Mouse (Mus musculus) myocyte (in vitro differentiated cells): ENCODE results near the gene Aldh1b1. TPM values are rescaled to one million over a fixed set of nuclear protein-coding genes. Genes with fewer than 3 reads are reported as not detected.

Source experiments
- H3K27me3 ChIP-seq: one replicate; pipeline ENCODE4 v1.6.1; 2011; ENCODE audit not compliant: control insufficient read depth, insufficient read depth, insufficient read length
- H3K36me3 ChIP-seq: one replicate; pipeline ENCODE4 v1.6.1; 2011; ENCODE audit not compliant: control insufficient read depth, insufficient read depth
- H3K4me2 ChIP-seq: one replicate; pipeline ENCODE4 v1.6.1; 2011; ENCODE audit warnings: low read depth, control low read depth
- H3K4me3 ChIP-seq: one replicate; pipeline ENCODE4 v1.5.1; 2011; ENCODE audit warnings: mild to moderate bottlenecking, control low read depth, moderate library complexity
- H3K79me2 ChIP-seq: one replicate; pipeline ENCODE4 v1.6.1; 2011; ENCODE audit not compliant: control insufficient read depth, insufficient read depth
- H3ac ChIP-seq: one replicate; pipeline ENCODE4 v1.6.1; 2011; ENCODE audit not compliant: control insufficient read depth, insufficient read length
- CEBPB ChIP-seq: IDR thresholded peaks from 2 replicates; pipeline ENCODE4 v1.6.1; 2011; ENCODE audit warnings: mild to moderate bottlenecking, moderate library complexity; ENCODE audit not compliant: poor library complexity, insufficient read depth, severe bottlenecking
- E2F4 ChIP-seq: IDR thresholded peaks from one replicate; pipeline ENCODE4 v1.6.1; 2011; ENCODE audit warnings: mild to moderate bottlenecking, control low read depth, moderate library complexity; ENCODE audit not compliant: insufficient read depth
- MAX ChIP-seq: IDR thresholded peaks from one replicate; pipeline ENCODE4 v1.6.1; 2011; ENCODE audit warnings: low read depth, mild to moderate bottlenecking, control low read depth
- MYOD1 ChIP-seq, 3 experiments: IDR thresholded peaks; one replicate each; pipeline ENCODE4 v1.6.1; 2011; ENCODE audit warnings: control low read depth in 2 of 3, low read depth in 2 of 3, mild to moderate bottlenecking in 2 of 3, moderate library complexity in 1 of 3; ENCODE audit not compliant: insufficient read length in 2 of 3, control insufficient read depth in 1 of 3
- MYOG ChIP-seq, 3 experiments: IDR thresholded peaks; one replicate each; pipeline ENCODE4 v1.6.1; 2011; ENCODE audit warnings: control low read depth in 2 of 3, low read depth in 2 of 3, mild to moderate bottlenecking in 2 of 3; ENCODE audit not compliant: insufficient read length in 2 of 3, control insufficient read depth in 1 of 3, insufficient read depth in 1 of 3
- POLR2A ChIP-seq: IDR thresholded peaks from one replicate; pipeline ENCODE4 v1.6.1; 2011; ENCODE audit warnings: low read depth, mild to moderate bottlenecking, control low read depth, moderate library complexity; ENCODE audit not compliant: insufficient read length
- POLR2AphosphoS2 ChIP-seq: IDR thresholded peaks from one replicate; pipeline ENCODE4 v1.6.1; 2011; ENCODE audit warnings: low read depth, control low read depth; ENCODE audit not compliant: insufficient read length
- REST ChIP-seq: IDR thresholded peaks from one replicate; pipeline ENCODE4 v1.6.1; 2011; ENCODE audit warnings: mild to moderate bottlenecking, control low read depth, moderate library complexity; ENCODE audit not compliant: insufficient read depth, insufficient read length
- SRF ChIP-seq: IDR thresholded peaks from one replicate; pipeline ENCODE4 v1.6.1; 2011; ENCODE audit warnings: low read depth; ENCODE audit not compliant: control insufficient read depth, insufficient read length
- TCF12 ChIP-seq: IDR thresholded peaks from one replicate; pipeline ENCODE4 v1.6.1; 2011; ENCODE audit warnings: mild to moderate bottlenecking, control low read depth; ENCODE audit not compliant: poor library complexity, insufficient read depth, severe bottlenecking
- TCF3 ChIP-seq: IDR thresholded peaks from one replicate; pipeline ENCODE4 v1.6.1; 2011; ENCODE audit warnings: low read depth, control low read depth; ENCODE audit not compliant: insufficient read length
- USF1 ChIP-seq: IDR thresholded peaks from one replicate; pipeline ENCODE4 v1.6.1; 2011; ENCODE audit warnings: low read depth, mild to moderate bottlenecking, control low read depth, moderate library complexity
- polyA plus RNA-seq: library from polyadenylated mRNA; unstranded; fragments of >200 nt; fragmentation: generic; extraction: Trizol; gene quantifications from one replicate; pipeline ENCODE4 v1.2.1, GENCODE M21; 2012; ENCODE audit warnings: missing spikeins

Gene Aldh1b1
- polyA plus RNA-seq, 1 experiment = 0.49 TPM

GRCm38 (mm10) chr4:45755881-45756280, 42.9 kb upstream of the Aldh1b1 start:
- H3K36me3 ChIP-seq = no peaks in the 10 kb centered on the region
- TF ChIP-seq SRF (no peak), POLR2A (no peak)
- H3K27me3 ChIP-seq = peaks cover 51% of the 10 kb centered on the region
- no peak overlapping the region for H3K4me2 ChIP-seq
- no peak overlapping the region for H3ac ChIP-seq
- no peaks in the 10 kb centered on the region for H3K79me2 ChIP-seq
- no peak overlapping the region for H3K4me3 ChIP-seq

- H3K27me3 ChIP-seq = peaks cover 36% of the 10 kb centered on the region
- TF ChIP-seq POLR2A = no peak
- TF ChIP-seq CEBPB = no peak
- TF ChIP-seq MAX = no peak
- no peak for TF ChIP-seq TCF12
- TF ChIP-seq USF1 = no peak
- TF ChIP-seq SRF = no peak
- TF ChIP-seq REST = no peak
- no peaks in the 10 kb centered on the region for H3K79me2 ChIP-seq
- no peak overlapping the region for H3K4me3 ChIP-seq
- H3K36me3 ChIP-seq = no peaks in the 10 kb centered on the region
- no peak overlapping the region for H3K4me2 ChIP-seq
- H3ac ChIP-seq = no peak overlapping the region
Measured at GRCm38 (mm10) chr4:45757941-45758340, 40.9 kb upstream of the Aldh1b1 start.

GRCm38 (mm10) chr4:45759411-45759810, 39.4 kb upstream of the Aldh1b1 start:
- Histone ChIP-seq H3K4me3 (no peak overlapping the region), H3K79me2 (no peaks in the 10 kb centered on the region), H3K4me2 (no peak overlapping the region), H3K36me3 (no peaks in the 10 kb centered on the region), H3K27me3 (peaks cover 47% of the 10 kb centered on the region), H3ac (no peak overlapping the region)
- no peak for TF ChIP-seq MYOD1 (IDR thresholded peaks at IDR 0.05; ENCODE audit: control insufficient read depth in 1 of 3, insufficient read length in 2 of 3, low read depth in 2 of 3)
- no peak for TF ChIP-seq CEBPB
- no peak for TF ChIP-seq E2F4
- TF ChIP-seq TCF3 = no peak
- no peak for TF ChIP-seq MAX
- TF ChIP-seq REST = no peak
- no peak for TF ChIP-seq TCF12
- TF ChIP-seq USF1 = no peak
- TF ChIP-seq POLR2AphosphoS2 = no peak
- no peak for TF ChIP-seq POLR2A

GRCm38 (mm10) chr4:45762600-45762999, 36.2 kb upstream of the Aldh1b1 start:
- Histone ChIP-seq H3K4me2 (no peak overlapping the region), H3ac (no peak overlapping the region), H3K4me3 (no peak overlapping the region), H3K79me2 (no peaks in the 10 kb centered on the region), H3K36me3 (no peaks in the 10 kb centered on the region), H3K27me3 (peaks cover 47% of the 10 kb centered on the region)
- TF ChIP-seq MYOG (IDR thresholded peaks at IDR 0.05; ENCODE audit: control insufficient read depth in 1 of 3, insufficient read depth in 1 of 3, insufficient read length in 2 of 3, low read depth in 2 of 3) (no peak), MAX (no peak), CEBPB (no peak), TCF3 (no peak), SRF (no peak), E2F4 (no peak)

- TF ChIP-seq SRF (peak; percentile 25), TCF3 (no peak)
- Histone ChIP-seq H3K4me2 (peak overlapping the region; percentile 30), H3K4me3 (no peak overlapping the region), H3ac (no peak overlapping the region), H3K79me2 (no peaks in the 10 kb centered on the region), H3K36me3 (no peaks in the 10 kb centered on the region), H3K27me3 (peaks cover 57% of the 10 kb centered on the region)
Measured at GRCm38 (mm10) chr4:45763288-45764140, 35.3 kb upstream of the Aldh1b1 start.

- TF ChIP-seq MAX (no peak), POLR2AphosphoS2 (no peak), TCF3 (no peak), E2F4 (no peak), CEBPB (no peak), SRF (no peak), POLR2A (no peak), MYOD1 (IDR thresholded peaks at IDR 0.05; ENCODE audit: control insufficient read depth in 1 of 3, insufficient read length in 2 of 3, low read depth in 2 of 3) (no peak), MYOG (IDR thresholded peaks at IDR 0.05; ENCODE audit: control insufficient read depth in 1 of 3, insufficient read depth in 1 of 3, insufficient read length in 2 of 3, low read depth in 2 of 3) (no peak), TCF12 (no peak), USF1 (no peak), REST (no peak)
- Histone ChIP-seq H3K27me3 (peaks cover 63% of the 10 kb centered on the region), H3ac (no peak overlapping the region), H3K4me3 (no peak overlapping the region), H3K36me3 (no peaks in the 10 kb centered on the region), H3K79me2 (no peaks in the 10 kb centered on the region), H3K4me2 (peak overlapping the region; percentile 30)
Measured at GRCm38 (mm10) chr4:45764141-45764494, 34.7 kb upstream of the Aldh1b1 start.
